Mouse (Mus musculus): ENCODE measurements at regions not wholly inside any gene's neighbourhood (a gene's known extent, or its start where the extent isn't known, plus 50 kb on each side); places are given as distances from the start of the nearest gene placed in this dataset.
A peak's percentile ranks its signal among the peaks of the same experiment; 100 is the strongest.

GRCm38 (mm10) chr7:73659551-73659950, 80.6 kb upstream of the Fam174b start:
- TF ChIP-seq EP300 (IDR thresholded peaks at IDR 0.05; ENCODE audit: insufficient read depth, low read depth, low read length) (0 out of 2 replicates have a peak, but pooled peaks have one; percentile 26), CTCF (IDR thresholded peaks at IDR 0.05; ENCODE audit: low read depth, low read length) (no peak)

Measured in ES-Bruce4 (cell line).